Mouse (Mus musculus) spleen, adult 2 months (tissue): Measurements from ENCODE around the gene Tpcn1.

Source experiments
- CTCF ChIP-seq: fragments of 200-500 bp; IDR thresholded peaks from 2 replicates; pipeline ENCODE4 v1.5.1; 2011; ENCODE audit warnings: mild to moderate bottlenecking, inconsistent platforms; ENCODE audit not compliant: insufficient read depth, insufficient read length, insufficient replicate concordance; ENCODE audit errors: extremely low read depth
- POLR2A ChIP-seq: fragments of 200-500 bp; IDR thresholded peaks from 2 replicates; pipeline ENCODE4 v1.6.1; 2011; ENCODE audit warnings: low read depth, low read length, inconsistent platforms

GRCm38 (mm10) chr5:120568964-120569363, 19.5 kb downstream of the Tpcn1 start:
- TF ChIP-seq POLR2A: no peak
- TF ChIP-seq CTCF: no peak
